Mouse (Mus musculus) myocyte (in vitro differentiated cells): Measurements from ENCODE around the gene Gm853.

Source experiments
- E2F4 ChIP-seq: IDR thresholded peaks from one replicate; pipeline ENCODE4 v1.6.1; 2011; ENCODE audit warnings: mild to moderate bottlenecking, control low read depth, moderate library complexity; ENCODE audit not compliant: insufficient read depth
- POLR2AphosphoS2 ChIP-seq: IDR thresholded peaks from one replicate; pipeline ENCODE4 v1.6.1; 2011; ENCODE audit warnings: low read depth, control low read depth; ENCODE audit not compliant: insufficient read length

DNA sequence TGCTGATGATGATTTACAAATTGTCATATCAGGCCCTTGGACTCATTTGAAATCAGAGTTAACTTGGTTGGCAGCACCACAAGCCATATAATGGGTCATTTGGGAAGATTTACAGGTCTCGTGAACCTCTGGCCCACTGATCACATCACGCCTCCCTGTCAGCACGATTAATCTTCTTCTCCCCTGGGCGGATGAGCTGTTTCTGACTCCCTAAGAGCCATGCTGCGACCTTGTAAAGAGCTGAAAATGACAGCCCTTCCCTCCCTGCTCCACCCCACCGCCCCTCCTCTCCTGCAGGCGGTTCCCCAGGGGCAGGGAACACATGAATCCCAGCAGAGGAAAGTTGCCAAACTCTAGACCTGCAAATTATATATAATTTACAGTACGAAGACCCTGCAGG, 14.2 kb upstream of the Gm853 start:
- TF ChIP-seq E2F4 (no peak), POLR2AphosphoS2 (no peak)
